Mouse (Mus musculus): ENCODE results near the gene Khsrp. TPM values are rescaled to one million over a fixed set of nuclear protein-coding genes. Genes with fewer than 3 reads are reported as not detected.

Khsrp gene
- polyA plus RNA-seq, 1 experiment, result 33.6 TPM

DNA sequence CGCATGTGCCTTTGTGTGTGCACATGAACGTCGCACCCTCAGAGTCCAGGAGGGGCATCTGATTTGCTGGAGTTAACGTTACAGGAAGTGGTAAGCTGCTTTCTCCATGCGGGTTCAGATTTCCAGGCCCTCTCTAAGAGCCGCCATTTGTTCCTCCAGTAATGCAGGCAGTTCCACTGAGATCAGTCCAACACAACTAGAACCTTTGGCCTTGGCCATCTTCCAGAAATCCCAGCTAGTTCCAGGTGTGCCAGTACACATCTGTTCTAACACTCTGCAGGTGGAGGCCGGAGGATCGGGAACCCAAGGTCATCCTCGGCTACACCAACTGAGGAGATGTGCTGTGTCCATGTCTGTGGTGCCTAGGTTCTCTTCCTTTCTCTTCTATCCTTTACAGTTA is 46.4 kb downstream of the Khsrp start:
- Histone ChIP-seq H3K27me3 (ENCODE audit: control insufficient read depth) (no peaks in the 10 kb centered on the region), H3K36me3 (ENCODE audit: control insufficient read depth) (no peaks in the 10 kb centered on the region), H3K9me3 (ENCODE audit: control insufficient read depth, low read length) (no peaks in the 10 kb centered on the region), H3K4me3 (replicated peaks) (no peak overlapping the region), H3K4me1 (ENCODE audit: control insufficient read depth) (peaks cover 16% of the 10 kb centered on the region)
- TF ChIP-seq GATA1 (IDR thresholded peaks at IDR 0.05; ENCODE audit: low read length) (no peak), TAL1 (IDR thresholded peaks at IDR 0.05; ENCODE audit: low read length) (no peak)

DNA sequence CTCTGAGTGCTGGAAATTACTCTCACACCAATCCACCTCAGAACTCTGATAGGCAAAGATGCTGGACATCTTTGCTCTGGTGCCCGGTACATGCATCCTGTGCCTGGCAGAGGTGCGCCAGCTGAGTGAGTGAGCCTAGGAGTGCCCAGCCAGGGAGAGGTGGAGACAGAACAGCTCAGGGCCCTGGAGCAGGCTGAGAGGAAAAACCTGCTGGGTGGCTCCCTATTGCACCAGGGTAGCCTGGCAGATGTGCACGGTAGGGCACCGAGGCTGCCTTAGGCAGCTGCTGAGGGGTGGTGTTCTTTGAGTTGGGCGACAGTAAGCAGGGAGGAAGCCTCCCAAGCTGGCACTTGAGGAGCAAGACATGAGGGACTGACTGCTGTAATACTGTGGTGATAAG is 49.3 kb downstream of the Khsrp start, which contains the start of gene Acer1:
TSS of gene Acer1 (minus strand) at position 114 of the 400 bp plus-strand sequence.
- Histone ChIP-seq H3K36me3 (ENCODE audit: control insufficient read depth) (no peaks in the 10 kb centered on the region), H3K4me1 (ENCODE audit: control insufficient read depth) (peaks cover 5% of the 10 kb centered on the region; the same call in 1 of the 2 replicates), H3K27me3 (ENCODE audit: control insufficient read depth) (no peaks in the 10 kb centered on the region), H3K9me3 (ENCODE audit: control insufficient read depth, low read length) (no peaks in the 10 kb centered on the region), H3K4me3 (replicated peaks) (no peak within 1 kb of the TSS)
- no peak for TF ChIP-seq TAL1 (IDR thresholded peaks at IDR 0.05; ENCODE audit: low read length)
- no peak for TF ChIP-seq GATA1 (IDR thresholded peaks at IDR 0.05; ENCODE audit: low read length)

DNA sequence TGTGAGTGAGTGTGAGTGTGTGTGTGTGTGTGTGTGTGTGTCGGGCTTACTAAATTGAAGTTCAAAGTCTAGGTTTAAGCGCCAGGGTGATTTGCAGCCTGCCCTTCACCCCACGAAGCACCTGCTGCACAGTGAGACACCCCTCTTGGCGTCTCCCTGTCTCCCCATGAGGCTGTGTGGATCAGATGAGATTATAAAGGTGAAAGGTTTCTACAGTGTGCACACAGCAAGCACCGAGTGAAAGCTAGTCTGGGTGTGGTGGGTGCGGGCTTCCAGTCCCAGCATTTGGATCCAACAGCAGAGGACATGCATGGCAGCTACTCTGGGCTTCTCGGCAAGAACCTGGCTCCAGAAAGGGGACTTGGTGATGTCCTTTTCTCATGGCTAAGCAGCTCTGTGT is 50.3 kb downstream of the Khsrp start:
- Histone ChIP-seq H3K4me3 (replicated peaks) (no peak overlapping the region), H3K4me1 (ENCODE audit: control insufficient read depth) (peaks cover 7% of the 10 kb centered on the region), H3K36me3 (ENCODE audit: control insufficient read depth) (no peaks in the 10 kb centered on the region), H3K9me3 (ENCODE audit: control insufficient read depth, low read length) (no peaks in the 10 kb centered on the region), H3K27me3 (ENCODE audit: control insufficient read depth) (no peaks in the 10 kb centered on the region)
- no peak for TF ChIP-seq GATA1 (IDR thresholded peaks at IDR 0.05; ENCODE audit: low read length)
- no peak for TF ChIP-seq TAL1 (IDR thresholded peaks at IDR 0.05; ENCODE audit: low read length)

DNA sequence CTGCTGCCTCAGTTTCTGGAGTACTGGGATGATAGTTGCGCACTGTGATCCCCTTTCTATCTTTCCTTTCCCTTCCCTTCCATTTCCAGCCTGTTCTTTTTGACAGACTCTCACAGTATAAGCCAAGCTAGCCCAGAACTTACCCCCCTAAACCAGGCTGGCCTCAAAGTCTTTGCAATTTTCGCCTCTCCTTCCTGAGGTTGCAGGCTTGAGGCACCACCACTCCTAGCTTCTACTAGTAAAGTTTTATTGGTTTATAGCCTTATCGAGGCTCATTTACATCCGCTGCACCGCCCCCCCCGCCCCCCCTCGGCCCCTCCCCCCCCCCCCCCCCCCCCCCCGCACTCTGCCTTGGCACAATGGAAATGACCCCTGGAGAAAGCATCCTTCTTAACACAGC is 51.8 kb downstream of the Khsrp start:
- Histone ChIP-seq H3K9me3 (ENCODE audit: control insufficient read depth, low read length) (no peaks in the 10 kb centered on the region), H3K36me3 (ENCODE audit: control insufficient read depth) (no peaks in the 10 kb centered on the region), H3K4me3 (replicated peaks) (no peak overlapping the region), H3K27me3 (ENCODE audit: control insufficient read depth) (no peaks in the 10 kb centered on the region), H3K4me1 (ENCODE audit: control insufficient read depth) (peaks cover 9% of the 10 kb centered on the region)
- TF ChIP-seq GATA1 (IDR thresholded peaks at IDR 0.05; ENCODE audit: low read length) (no peak), TAL1 (IDR thresholded peaks at IDR 0.05; ENCODE audit: low read length) (no peak)

DNA sequence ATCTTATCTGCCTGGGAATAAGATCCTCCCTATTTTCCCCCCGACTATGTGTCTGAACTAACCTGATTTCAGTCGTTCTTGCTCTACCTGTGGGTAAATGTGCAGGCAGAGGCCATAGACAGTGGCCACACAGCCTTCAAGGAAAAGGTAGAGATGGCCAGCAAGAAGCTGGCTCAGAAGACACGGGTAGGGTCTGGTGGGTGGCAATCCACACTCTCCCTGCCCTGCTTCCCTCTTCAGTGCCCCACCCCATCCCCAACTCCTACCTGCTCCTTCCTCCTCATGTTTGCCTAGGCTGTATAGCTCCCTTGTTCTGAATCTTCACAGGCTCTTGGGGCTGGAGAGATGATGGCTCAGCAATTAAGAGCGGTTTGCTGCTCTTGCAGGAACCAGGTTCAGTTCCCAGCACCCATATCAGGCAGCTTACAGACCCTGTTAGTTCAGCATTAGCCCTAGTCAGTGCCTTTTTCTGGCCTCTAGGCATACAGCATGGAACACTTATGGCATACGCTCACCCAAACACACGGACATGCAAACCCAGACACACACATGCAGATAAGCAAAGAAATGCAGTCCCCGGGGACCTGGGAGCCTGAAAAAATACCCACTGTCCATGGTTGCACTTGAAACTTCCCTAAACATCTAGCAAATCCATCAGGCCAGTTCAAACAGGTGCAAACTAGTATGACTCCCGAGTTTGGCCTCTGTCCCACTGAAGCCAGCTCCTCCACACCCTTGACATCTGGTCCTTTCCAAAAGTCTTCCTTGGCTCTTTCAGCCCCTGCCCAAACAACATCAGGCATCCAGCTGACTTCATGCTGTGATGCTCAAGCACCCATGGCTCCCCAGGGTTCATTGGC is 54.6 kb downstream of the Khsrp start:
- Histone ChIP-seq H3K27me3 (ENCODE audit: control insufficient read depth) (peaks cover 2% of the 10 kb centered on the region), H3K9me3 (ENCODE audit: control insufficient read depth, low read length) (no peaks in the 10 kb centered on the region), H3K4me3 (replicated peaks) (no peak overlapping the region), H3K4me1 (ENCODE audit: control insufficient read depth) (peaks cover 8% of the 10 kb centered on the region), H3K36me3 (ENCODE audit: control insufficient read depth) (no peaks in the 10 kb centered on the region)
- TF ChIP-seq GATA1 (IDR thresholded peaks at IDR 0.05; ENCODE audit: low read length) (no peak), TAL1 (IDR thresholded peaks at IDR 0.05; ENCODE audit: low read length) (no peak)

DNA sequence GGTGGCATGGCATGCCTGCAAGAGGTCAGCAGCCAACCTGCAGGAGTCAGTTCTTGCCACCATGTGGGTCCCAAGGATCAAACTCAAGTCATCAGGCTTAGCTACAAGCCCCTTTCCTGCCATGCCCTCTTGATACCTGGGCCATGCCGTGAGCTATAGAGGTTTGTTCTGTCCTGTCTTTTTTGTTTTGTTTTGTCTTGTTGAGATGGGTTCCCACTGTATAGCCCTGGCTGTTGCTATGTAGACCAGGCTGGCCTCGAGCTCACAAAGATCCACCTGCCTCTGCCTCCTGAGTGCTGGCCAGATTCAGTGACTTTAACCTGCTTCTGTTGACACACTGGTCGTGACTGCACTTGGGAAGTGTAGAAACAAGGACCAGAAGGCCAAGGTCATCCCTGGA is 55.9 kb downstream of the Khsrp start:
- H3K36me3 ChIP-seq (ENCODE audit: control insufficient read depth), result no peaks in the 10 kb centered on the region
- H3K4me1 ChIP-seq (ENCODE audit: control insufficient read depth), result peaks cover 8% of the 10 kb centered on the region
- H3K4me3 ChIP-seq (replicated peaks), result no peak overlapping the region
- TF ChIP-seq GATA1 (IDR thresholded peaks at IDR 0.05; ENCODE audit: low read length), result no peak
- no peak for TF ChIP-seq TAL1 (IDR thresholded peaks at IDR 0.05; ENCODE audit: low read length)
- peaks cover 14% of the 10 kb centered on the region for H3K27me3 ChIP-seq (ENCODE audit: control insufficient read depth)
- H3K9me3 ChIP-seq (ENCODE audit: control insufficient read depth, low read length), result no peaks in the 10 kb centered on the region

DNA sequence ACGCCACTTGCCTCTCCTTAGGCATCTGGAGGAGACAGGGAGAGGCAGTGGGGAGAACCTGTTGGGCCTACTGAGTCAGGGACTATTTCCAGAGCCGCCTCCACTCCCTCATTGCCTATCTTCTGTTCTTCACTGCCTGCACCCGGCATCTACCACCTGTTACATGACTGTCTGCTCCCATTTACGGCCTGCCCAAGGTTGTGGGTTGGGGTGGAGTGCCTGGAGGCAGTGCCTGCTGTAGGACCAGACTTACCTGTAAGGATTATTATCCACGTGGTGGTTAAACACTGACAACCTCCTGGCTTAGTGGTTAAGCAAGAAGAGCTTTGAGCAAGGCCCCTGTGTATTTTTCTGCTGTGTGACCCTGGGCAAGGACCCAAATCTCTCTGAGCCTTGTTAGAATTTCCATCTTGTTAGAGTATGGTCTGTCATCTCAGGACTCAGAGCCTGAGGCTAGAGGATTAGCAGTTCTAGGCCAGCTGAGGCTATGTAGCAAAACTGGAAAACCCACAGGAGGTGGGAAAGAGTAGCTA is 56.5 kb downstream of the Khsrp start:
- no peaks in the 10 kb centered on the region for H3K9me3 ChIP-seq (ENCODE audit: control insufficient read depth, low read length)
- H3K4me1 ChIP-seq (ENCODE audit: control insufficient read depth), result peaks cover 8% of the 10 kb centered on the region
- no peaks in the 10 kb centered on the region for H3K36me3 ChIP-seq (ENCODE audit: control insufficient read depth)
- no peak overlapping the region for H3K4me3 ChIP-seq (replicated peaks)
- peaks cover 19% of the 10 kb centered on the region for H3K27me3 ChIP-seq (ENCODE audit: control insufficient read depth)
- TF ChIP-seq GATA1 (IDR thresholded peaks at IDR 0.05; ENCODE audit: low read length) (no peak), TAL1 (IDR thresholded peaks at IDR 0.05; ENCODE audit: low read length) (no peak)

DNA sequence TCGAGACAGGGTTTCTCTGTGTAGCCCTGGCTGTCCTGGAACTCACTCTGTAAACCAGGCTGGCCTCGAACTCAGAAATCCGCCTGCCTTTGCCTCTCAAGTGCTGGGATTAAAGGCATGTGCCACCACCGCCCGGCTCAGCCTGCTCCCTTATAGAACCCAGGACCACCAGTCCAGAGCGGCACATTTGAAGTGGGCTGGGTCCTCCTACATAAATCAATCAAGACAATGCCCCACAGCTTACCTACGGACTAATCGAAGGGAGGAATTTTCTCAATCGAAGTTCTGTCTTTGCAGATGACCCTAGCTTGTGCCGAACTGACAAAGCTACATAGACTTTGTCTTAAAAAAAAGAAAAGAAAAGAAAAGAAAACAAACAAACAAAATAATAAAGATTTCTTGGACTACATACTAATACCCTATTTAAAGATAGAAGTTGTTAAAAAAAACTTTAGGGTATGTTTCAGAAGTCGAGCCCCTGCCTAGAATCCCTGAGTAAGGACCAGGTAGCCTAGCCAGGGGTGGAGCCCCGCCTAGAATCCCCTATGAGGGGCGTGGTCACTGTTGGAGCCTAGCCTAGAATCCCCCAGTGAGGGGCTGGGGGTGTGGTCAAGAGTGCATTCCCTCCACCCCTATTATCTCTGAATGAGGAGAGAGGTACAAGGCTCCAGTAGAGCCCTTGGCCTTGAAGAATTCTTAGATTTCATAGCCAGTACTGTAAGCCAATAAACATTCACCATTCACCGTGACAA is 57.2 kb downstream of the Khsrp start:
- no peaks in the 10 kb centered on the region for H3K9me3 ChIP-seq (ENCODE audit: control insufficient read depth, low read length)
- TF ChIP-seq TAL1 (IDR thresholded peaks at IDR 0.05; ENCODE audit: low read length) (no peak), GATA1 (IDR thresholded peaks at IDR 0.05; ENCODE audit: low read length) (no peak)
- H3K4me3 ChIP-seq (replicated peaks), result no peak overlapping the region
- peaks cover 8% of the 10 kb centered on the region for H3K4me1 ChIP-seq (ENCODE audit: control insufficient read depth)
- H3K27me3 ChIP-seq (ENCODE audit: control insufficient read depth), result peaks cover 25% of the 10 kb centered on the region
- no peaks in the 10 kb centered on the region for H3K36me3 ChIP-seq (ENCODE audit: control insufficient read depth)

Other genes with a start within 250 kb of the Khsrp start
- gene Rfx2, start 200.5 kb downstream of the Khsrp start, polyA plus RNA-seq (2012), result 26.9 and 29.2 TPM in 2 replicates
- gene Acsbg2, start 157.1 kb downstream of the Khsrp start, polyA plus RNA-seq (2012), result not detected in 2 replicates
- gene 1700061G19Rik, start 156.0 kb downstream of the Khsrp start, polyA plus RNA-seq (2012), result not detected in 2 replicates
- 5.1 and 5.8 TPM in 2 replicates for gene Mllt1, start 96.1 kb downstream of the Khsrp start, polyA plus RNA-seq (2012)
- 0.01 TPM in 1 of 2 replicates, not detected in the other for gene Acer1, start 49.4 kb downstream of the Khsrp start, polyA plus RNA-seq (2012)
- gene Clpp, start 41.2 kb downstream of the Khsrp start, polyA plus RNA-seq (2012), result 12.3 and 14.6 TPM in 2 replicates
- gene Alkbh7, start 34.2 kb downstream of the Khsrp start, polyA plus RNA-seq (2012), result 2.1 and 2.9 TPM in 2 replicates
- gene Pspn, start 31.5 kb downstream of the Khsrp start, polyA plus RNA-seq (2012), result not detected in 2 replicates
- gene Gtf2f1, start 20.2 kb downstream of the Khsrp start, polyA plus RNA-seq (2012), result 31.9 and 32.9 TPM in 2 replicates
- not detected in 2 replicates for gene Gm17949, start 20.1 kb downstream of the Khsrp start, polyA plus RNA-seq (2012)
- not detected in 2 replicates for gene Slc25a41, start 10.1 kb upstream of the Khsrp start, polyA plus RNA-seq (2012)
- 0.05 TPM in 2 replicates for gene Crb3, start 27.6 kb upstream of the Khsrp start, polyA plus RNA-seq (2012)
- gene Slc25a23, start 28.3 kb upstream of the Khsrp start, polyA plus RNA-seq (2012), result 0.21 and 0.26 TPM in 2 replicates
- 0.03 and 0.09 TPM in 2 replicates for gene Dennd1c, start 47.0 kb upstream of the Khsrp start, polyA plus RNA-seq (2012)
- not detected in 2 replicates for gene Tubb4a, start 56.3 kb upstream of the Khsrp start, polyA plus RNA-seq (2012)
- 0.04 TPM in 1 of 2 replicates, not detected in the other for gene Tnfsf9, start 73.8 kb upstream of the Khsrp start, polyA plus RNA-seq (2012)
- gene Cd70, start 118.3 kb upstream of the Khsrp start, polyA plus RNA-seq (2012), result not detected in 2 replicates
- 0.02 TPM in 1 of 2 replicates, not detected in the other for gene Tnfsf14, start 162.7 kb upstream of the Khsrp start, polyA plus RNA-seq (2012)
- gene C3, start 196.6 kb upstream of the Khsrp start, polyA plus RNA-seq (2012), result 0.11 and 0.12 TPM in 2 replicates
- gene Gpr108, start 216.9 kb upstream of the Khsrp start, polyA plus RNA-seq (2012), result 1.4 and 1.9 TPM in 2 replicates
- 0.04 and 0.18 TPM in 2 replicates for gene Trip10, start 217.9 kb upstream of the Khsrp start, polyA plus RNA-seq (2012)
- 0.18 and 0.21 TPM in 2 replicates for gene Vav1, start 247.6 kb upstream of the Khsrp start, polyA plus RNA-seq (2012)

All from erythroblast, embryonic 14.5 days (primary cell).